Mouse (Mus musculus) testis, adult 2 months (tissue): ENCODE results near the gene Rpusd1. TPM values are rescaled to one million over a fixed set of nuclear protein-coding genes. Genes with fewer than 3 reads are reported as not detected.

Experiments
- H3K27ac ChIP-seq: fragments of 200-500 bp; 2 replicates; pipeline ENCODE4 v1.5.1; 2012; ENCODE audit warnings: low read depth, low read length; ENCODE audit not compliant: control insufficient read depth, insufficient read depth
- H3K27me3 ChIP-seq: fragments of 200-500 bp; 2 replicates; pipeline ENCODE4 v1.6.1; 2012; ENCODE audit warnings: mild to moderate bottlenecking, low read length, moderate library complexity; ENCODE audit not compliant: control insufficient read depth, insufficient read depth
- H3K36me3 ChIP-seq: fragments of 200-500 bp; 2 replicates; pipeline ENCODE4 v1.6.1; 2012; ENCODE audit warnings: mild to moderate bottlenecking, low read length; ENCODE audit not compliant: control insufficient read depth, insufficient read depth
- H3K4me1 ChIP-seq: fragments of 200-500 bp; 2 replicates; pipeline ENCODE4 v1.6.1; 2012; ENCODE audit warnings: low read length; ENCODE audit not compliant: control insufficient read depth, insufficient read depth
- H3K4me3 ChIP-seq: fragments of 200-500 bp; 2 replicates; pipeline ENCODE4 v1.5.1; 2012; ENCODE audit warnings: low read depth, mild to moderate bottlenecking, low read length, moderate library complexity, mixed read lengths; ENCODE audit not compliant: control insufficient read depth
- CTCF ChIP-seq: fragments of 200-500 bp; IDR thresholded peaks from 2 replicates; pipeline ENCODE4 v1.5.1; 2012; ENCODE audit warnings: low read depth, mild to moderate bottlenecking, inconsistent platforms, low read length, moderate library complexity; ENCODE audit not compliant: control insufficient read depth, insufficient read depth, insufficient replicate concordance
- POLR2A ChIP-seq: fragments of 200-500 bp; IDR thresholded peaks from 2 replicates; pipeline ENCODE4 v1.6.1; 2012; ENCODE audit warnings: low read depth, mild to moderate bottlenecking, inconsistent platforms, low read length, moderate library complexity; ENCODE audit not compliant: control insufficient read depth
- polyA plus RNA-seq: library from polyadenylated mRNA; depleted of rRNA; stranded (reverse); fragments of >200 nt; gene quantifications from 2 replicates; pipeline ENCODE4 v1.2.3, GENCODE M21; 2012; rRNA removed

The Rpusd1 gene
- polyA plus RNA-seq, 1 experiment: 9.8 TPM

DNA sequence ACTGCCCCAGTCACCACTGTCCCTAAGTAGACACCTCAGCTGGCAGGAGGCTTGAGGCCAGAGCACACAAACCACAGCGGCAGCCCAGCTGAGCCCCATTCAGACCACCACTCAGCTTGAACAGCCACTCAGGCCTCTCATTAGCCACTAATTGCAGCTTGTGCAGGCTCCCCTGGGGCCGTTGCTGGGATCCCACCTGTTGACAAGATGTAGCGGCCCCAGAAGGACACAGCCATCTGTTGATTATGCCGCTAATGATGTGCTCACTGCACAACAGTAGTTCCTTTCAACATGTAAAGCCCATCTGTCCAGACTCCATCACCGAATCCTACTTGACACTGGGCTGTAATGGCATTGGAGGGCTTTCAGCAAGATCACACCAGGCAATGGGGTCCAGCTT lies 38.4 kb downstream of the Rpusd1 start:
- H3K27ac ChIP-seq: no peak overlapping the region
- peaks cover 3% of the 10 kb centered on the region; the same call in 1 of the 2 replicates for H3K4me1 ChIP-seq
- no peak overlapping the region for H3K4me3 ChIP-seq
- no peaks in the 10 kb centered on the region for H3K36me3 ChIP-seq
- no peaks in the 10 kb centered on the region for H3K27me3 ChIP-seq
- TF ChIP-seq CTCF: no peak
- no peak for TF ChIP-seq POLR2A

DNA sequence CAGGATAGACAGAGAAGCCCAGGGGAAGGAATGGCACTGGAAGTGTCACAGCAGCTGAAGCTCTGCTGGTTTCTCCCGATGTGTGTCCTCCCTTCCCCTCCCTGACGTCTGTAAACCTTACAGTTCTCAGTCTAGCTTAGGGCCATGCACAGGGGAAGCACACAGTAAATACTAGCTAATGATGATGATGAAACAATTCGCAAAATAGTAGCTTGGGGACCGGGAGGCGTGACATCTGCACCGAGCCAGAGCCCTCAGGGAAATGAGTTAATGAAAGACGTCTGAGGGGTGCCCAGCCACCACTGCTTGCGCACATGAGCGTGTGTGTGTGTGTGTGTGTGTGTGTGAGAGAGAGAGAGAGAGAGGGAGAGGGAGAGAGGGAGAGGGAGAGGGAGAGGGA lies 41.9 kb downstream of the Rpusd1 start:
- Histone ChIP-seq H3K4me1 (peaks cover 3% of the 10 kb centered on the region), H3K27me3 (no peaks in the 10 kb centered on the region), H3K36me3 (no peaks in the 10 kb centered on the region), H3K27ac (no peak overlapping the region), H3K4me3 (no peak overlapping the region)
- TF ChIP-seq CTCF (no peak), POLR2A (no peak)

DNA sequence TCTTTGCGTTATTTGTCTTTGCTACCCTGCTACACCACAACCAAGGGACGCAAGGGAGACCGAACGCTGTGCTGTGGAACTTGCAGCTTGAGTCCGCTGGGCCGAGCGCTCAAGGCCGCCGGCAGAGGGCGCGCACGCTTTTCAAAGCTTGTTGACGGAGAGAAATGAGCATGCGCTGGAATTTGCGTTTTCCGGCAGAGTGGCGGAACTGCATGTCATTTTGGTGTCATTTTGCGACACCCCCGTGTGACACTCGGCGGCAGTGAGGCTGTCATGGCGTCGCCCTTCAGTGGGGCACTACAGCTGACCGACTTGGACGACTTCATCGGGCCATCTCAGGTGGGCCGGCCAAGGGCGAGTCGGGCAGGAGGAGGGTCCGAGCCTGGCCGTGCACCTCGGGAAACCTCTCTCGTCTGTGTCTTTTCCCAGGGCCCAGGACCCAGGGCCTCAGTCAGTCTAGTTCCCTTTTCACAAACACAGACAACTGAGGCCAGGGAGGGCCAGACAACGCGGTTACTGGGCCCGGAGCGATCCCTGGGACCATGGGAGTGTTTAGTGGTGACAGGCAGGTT lies 46.2 kb downstream of the Rpusd1 start, which contains the start of gene Narfl:
Gene Narfl (plus strand): TSS at position 228 of the 572 bp plus-strand sequence.
- Histone ChIP-seq H3K4me1 (peaks cover 5% of the 10 kb centered on the region), H3K27me3 (no peaks in the 10 kb centered on the region), H3K27ac (no peak within 1 kb of the TSS), H3K36me3 (peaks cover 2% of the 10 kb centered on the region; the same call in 1 of the 2 replicates), H3K4me3 (peak within 1 kb of the TSS; percentile 92)
- TF ChIP-seq POLR2A: peak; percentile 62; the same call in 1 of the 2 replicates
- peak; percentile 95; the same call in 1 of the 2 replicates for TF ChIP-seq CTCF

DNA sequence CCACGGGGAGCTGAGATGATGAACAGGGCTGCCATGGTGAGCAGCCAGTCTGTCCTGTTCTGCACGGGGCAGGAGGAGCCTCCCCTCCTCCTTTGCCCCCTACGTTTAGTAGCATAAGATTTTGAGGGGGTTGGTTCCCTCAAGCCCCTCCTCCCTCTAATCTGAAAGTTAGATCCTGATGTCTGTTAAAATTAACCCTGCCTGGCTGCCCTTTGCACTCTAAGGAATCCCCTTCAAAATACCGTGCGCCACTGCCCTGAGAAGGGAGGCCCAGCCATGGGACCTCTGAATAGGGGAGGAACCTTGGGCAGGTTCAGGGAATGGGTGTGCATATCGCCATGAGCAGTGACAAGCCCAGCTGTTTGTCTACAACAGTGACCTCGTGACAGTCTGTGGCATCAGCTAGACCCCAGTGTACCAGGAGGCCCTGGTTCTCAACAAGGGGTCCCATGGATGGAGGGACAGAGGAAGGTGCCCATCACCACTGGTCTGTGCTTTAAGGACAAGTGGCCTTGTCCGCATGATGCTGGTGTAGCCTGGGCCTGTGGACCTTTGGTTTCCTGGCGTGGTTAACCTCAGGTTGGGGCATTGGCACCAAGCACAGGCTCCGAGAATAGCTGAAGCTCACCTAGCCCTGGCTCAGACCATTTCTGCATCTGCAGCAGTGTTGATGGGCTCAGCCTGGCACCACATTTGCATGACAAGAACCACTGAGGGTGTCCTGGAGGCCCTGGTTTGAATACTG lies 48.0 kb downstream of the Rpusd1 start:
- Histone ChIP-seq H3K4me3 (no peak overlapping the region), H3K27ac (no peak overlapping the region), H3K36me3 (peaks cover 2% of the 10 kb centered on the region; the same call in 1 of the 2 replicates), H3K4me1 (peaks cover 5% of the 10 kb centered on the region), H3K27me3 (no peaks in the 10 kb centered on the region)
- TF ChIP-seq POLR2A (no peak), CTCF (no peak)

- TF ChIP-seq POLR2A: no peak
- TF ChIP-seq CTCF: no peak
- Histone ChIP-seq H3K36me3 (peaks cover 5% of the 10 kb centered on the region), H3K27me3 (no peaks in the 10 kb centered on the region), H3K27ac (no peak overlapping the region), H3K4me1 (peaks cover 5% of the 10 kb centered on the region), H3K4me3 (no peak overlapping the region)
Measured at GRCm38 (mm10) chr17:25777948-25778347, 50.5 kb downstream of the Rpusd1 start.

Other genes starting within 250 kb of the Rpusd1 start
- gene Sstr5, start 230.4 kb upstream of the Rpusd1 start, polyA plus RNA-seq: 0.04 and 0.05 TPM in 2 replicates
- 6.7 and 8.2 TPM in 2 replicates for gene Sox8, start 157.0 kb upstream of the Rpusd1 start, polyA plus RNA-seq
- 87.6 and 93.5 TPM in 2 replicates for gene Lmf1, start 148.6 kb upstream of the Rpusd1 start, polyA plus RNA-seq
- gene Gng13, start 10.5 kb upstream of the Rpusd1 start, polyA plus RNA-seq: 0.44 and 0.84 TPM in 2 replicates
- 16.1 and 18.9 TPM in 2 replicates for gene Chtf18, start 251 bp upstream of the Rpusd1 start, polyA plus RNA-seq
- gene Mslnl, start 8.4 kb downstream of the Rpusd1 start, polyA plus RNA-seq: 0.65 and 1.0 TPM in 2 replicates
- 0.63 and 0.82 TPM in 2 replicates for gene Msln, start 26.7 kb downstream of the Rpusd1 start, polyA plus RNA-seq
- gene Narfl, start 46.1 kb downstream of the Rpusd1 start, polyA plus RNA-seq: 17.9 and 20.3 TPM in 2 replicates
- gene Haghl, start 58.0 kb downstream of the Rpusd1 start, polyA plus RNA-seq: 81.1 and 83.4 TPM in 2 replicates
- 1.3 and 1.6 TPM in 2 replicates for gene Ccdc78, start 58.9 kb downstream of the Rpusd1 start, polyA plus RNA-seq
- 49.8 and 55.5 TPM in 2 replicates for gene Fam173a, start 65.2 kb downstream of the Rpusd1 start, polyA plus RNA-seq
- not detected in 2 replicates for gene AC134908.4, start 68.0 kb downstream of the Rpusd1 start, polyA plus RNA-seq
- gene Metrn, start 69.5 kb downstream of the Rpusd1 start, polyA plus RNA-seq: 19.4 and 21.1 TPM in 2 replicates
- gene Fbxl16, start 81.4 kb downstream of the Rpusd1 start, polyA plus RNA-seq: 6.2 and 7.1 TPM in 2 replicates
- 35.8 and 36.0 TPM in 2 replicates for gene Wdr24, start 96.0 kb downstream of the Rpusd1 start, polyA plus RNA-seq
- 16.4 and 18.6 TPM in 2 replicates for gene Jmjd8, start 101.2 kb downstream of the Rpusd1 start, polyA plus RNA-seq
- gene Stub1, start 105.7 kb downstream of the Rpusd1 start, polyA plus RNA-seq: 81.1 and 82.0 TPM in 2 replicates
- 2.1 and 2.7 TPM in 2 replicates for gene Rhbdl1, start 109.6 kb downstream of the Rpusd1 start, polyA plus RNA-seq
- gene Gm20683, start 114.1 kb downstream of the Rpusd1 start, polyA plus RNA-seq: 9.0 and 11.2 TPM in 2 replicates
- gene Rhot2, start 117.2 kb downstream of the Rpusd1 start, polyA plus RNA-seq: 37.5 and 38.7 TPM in 2 replicates
- gene Wdr90, start 133.8 kb downstream of the Rpusd1 start, polyA plus RNA-seq: 49.9 and 54.9 TPM in 2 replicates
- 28.2 and 28.8 TPM in 2 replicates for gene Mcrip2, start 141.1 kb downstream of the Rpusd1 start, polyA plus RNA-seq
- 49.8 and 56.2 TPM in 2 replicates for gene Mettl26, start 147.4 kb downstream of the Rpusd1 start, polyA plus RNA-seq
- gene Wfikkn1, start 153.2 kb downstream of the Rpusd1 start, polyA plus RNA-seq: 0.96 and 0.98 TPM in 2 replicates
- gene Rab40c, start 192.1 kb downstream of the Rpusd1 start, polyA plus RNA-seq: 30.2 and 31.9 TPM in 2 replicates
- gene Pigq, start 217.3 kb downstream of the Rpusd1 start, polyA plus RNA-seq: 21.4 and 24.4 TPM in 2 replicates
- 0.40 and 0.69 TPM in 2 replicates for gene Nhlrc4, start 217.3 kb downstream of the Rpusd1 start, polyA plus RNA-seq
- gene A930017K11Rik, start 224.9 kb downstream of the Rpusd1 start, polyA plus RNA-seq: 0.10 and 0.20 TPM in 2 replicates